Mouse (Mus musculus) embryonic facial prominence, embryonic 11.5 days (tissue): ENCODE measurements around the gene Tmem30a. TPM values are rescaled to one million over a fixed set of nuclear protein-coding genes. Genes with fewer than 3 reads are reported as not detected.

ENCODE experiments used
- ATAC-seq: fragments of 200-750 bp; cut with Nextera tagmentation; replicated peaks from 2 replicates; pipeline ENCODE4 v1.8.0; 2017; ENCODE audit warnings: low read depth; ENCODE audit not compliant: insufficient number of reproducible peaks, low FRiP score, low TSS enrichment
- DNase-seq: peaks from one replicate; pipeline ENCODE4 v3.0.0-alpha.2; 2015; ENCODE audit warnings: low spot score
- H3K27ac ChIP-seq: fragments of 300-500 bp; sonication (generic); replicated peaks from 2 replicates; pipeline ENCODE4 v1.5.1; 2014; ENCODE audit warnings: mild to moderate bottlenecking, low read depth, low read length, control low read depth
- H3K27me3 ChIP-seq: fragments of 300-500 bp; sonication (generic); 2 replicates; pipeline ENCODE4 v1.6.1; 2014; ENCODE audit warnings: mild to moderate bottlenecking, low read length, moderate library complexity, mixed read lengths; ENCODE audit not compliant: control insufficient read depth, insufficient read depth
- H3K36me3 ChIP-seq: fragments of 300-500 bp; sonication (generic); replicated peaks from 2 replicates; pipeline ENCODE4 v1.6.1; 2014; ENCODE audit warnings: low read depth, mild to moderate bottlenecking, low read length, moderate library complexity, mixed read lengths; ENCODE audit not compliant: control insufficient read depth, insufficient read depth
- H3K4me1 ChIP-seq: fragments of 300-500 bp; sonication (generic); 2 replicates; pipeline ENCODE4 v1.6.1; 2014; ENCODE audit warnings: low read length, mixed read lengths; ENCODE audit not compliant: control insufficient read depth, insufficient read depth
- H3K4me2 ChIP-seq: fragments of 300-500 bp; sonication (generic); 2 replicates; pipeline ENCODE4 v1.6.1; 2014; ENCODE audit warnings: low read depth, mild to moderate bottlenecking, control low read depth, low read length, moderate library complexity
- H3K4me3 ChIP-seq: fragments of 300-500 bp; sonication (generic); 2 replicates; pipeline ENCODE4 v1.5.1; 2014; ENCODE audit warnings: low read depth, low read length, control low read depth
- H3K9ac ChIP-seq: fragments of 300-500 bp; sonication (generic); replicated peaks from 2 replicates; pipeline ENCODE4 v1.6.1; 2014; ENCODE audit warnings: mild to moderate bottlenecking, control low read depth, low read length
- H3K9me3 ChIP-seq: fragments of 300-500 bp; sonication (generic); replicated peaks from 2 replicates; pipeline ENCODE4 v1.6.1; 2016; ENCODE audit warnings: mild to moderate bottlenecking, low read length, inconsistent platforms, mixed read lengths; ENCODE audit not compliant: control insufficient read depth
- WGBS: fragments of 180-500 bp; shearing (Covaris S2); extraction: QIAGEN DNeasy Blood & Tissue Kit; methylation state at CpG from one replicate; pipeline ENCODE4 v1.1.7; 2014; 5-methylcytosine and 5-hydroxymethylcytosine counted together
- polyA plus RNA-seq: library from polyadenylated mRNA; unstranded; fragments of >200 nt; fragmentation: Nextera tagmentation; extraction: Ambion mirVana; gene quantifications from 2 replicates; pipeline ENCODE4 v1.2.1, GENCODE M21; 2014

The Tmem30a gene
- polyA plus RNA-seq, 1 experiment from 2014 or later, result 73.6 TPM

DNA sequence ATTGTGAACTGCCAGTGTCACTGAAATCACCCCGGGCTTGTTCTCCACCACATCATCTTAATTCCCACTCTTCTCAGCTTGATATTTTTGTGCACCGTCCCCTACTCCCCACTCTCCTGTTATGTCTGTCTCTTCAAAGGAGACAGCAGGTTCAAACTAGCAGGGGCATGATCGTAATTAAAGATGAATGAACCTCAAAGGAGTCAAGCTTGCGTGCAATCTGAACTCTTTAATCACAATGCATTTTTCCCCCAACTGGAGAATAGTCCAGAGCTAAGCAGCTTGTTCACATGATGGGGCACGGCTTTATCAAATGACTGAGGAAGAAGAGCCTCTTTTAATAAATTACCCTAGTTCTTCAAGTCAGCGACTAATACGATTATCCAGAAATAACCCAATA lies 32.2 kb upstream of the Tmem30a start:
- Histone ChIP-seq H3K9ac (no peak overlapping the region), H3K27me3 (no peaks in the 10 kb centered on the region), H3K4me2 (no peak overlapping the region), H3K27ac (no peak overlapping the region), H3K4me3 (no peak overlapping the region), H3K4me1 (no peaks in the 10 kb centered on the region), H3K9me3 (no peaks in the 10 kb centered on the region), H3K36me3 (no peaks in the 10 kb centered on the region)
- 71% methylated on average over 7 of the region's 7 CpGs for WGBS
- no peak for ATAC-seq
- DNase-seq, result no peak

DNA sequence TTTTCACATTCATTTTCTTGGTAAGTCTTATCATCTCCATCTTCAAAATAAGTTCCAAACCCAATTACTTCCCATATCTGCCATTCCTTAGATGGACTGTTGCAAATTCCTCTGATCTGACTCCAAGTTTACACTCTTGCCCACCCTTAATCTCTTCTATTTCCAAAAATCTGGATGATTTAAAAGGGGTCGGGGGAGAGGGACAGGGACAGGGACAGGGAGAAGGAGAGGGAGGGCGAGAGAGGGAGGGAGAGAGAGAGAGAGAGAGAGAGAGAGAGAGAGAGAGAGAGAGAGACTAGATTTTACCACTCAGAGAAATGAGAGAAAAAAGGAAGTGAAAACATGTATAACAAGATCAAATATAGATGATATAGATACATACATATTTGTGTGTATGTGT lies 30.5 kb upstream of the Tmem30a start:
- ATAC-seq, result no peak

DNA sequence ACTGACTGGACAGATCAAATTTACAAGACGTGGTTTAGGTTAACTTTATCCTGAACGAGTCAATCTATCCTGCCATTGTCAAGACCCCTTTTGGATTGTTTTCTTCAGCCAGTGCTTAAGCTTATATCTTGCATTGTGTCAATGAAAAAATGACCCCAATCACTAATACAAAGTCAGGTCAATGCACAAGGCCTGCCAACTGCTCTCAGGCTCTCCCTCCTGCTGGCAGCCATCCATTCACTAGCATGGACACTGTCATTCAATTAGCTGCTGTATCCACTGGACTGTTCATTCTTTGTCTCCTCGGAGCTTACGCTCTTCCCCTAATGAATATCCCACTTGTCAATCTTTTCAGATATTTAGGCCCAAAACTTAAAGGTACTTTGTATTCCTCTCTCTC lies 30.1 kb upstream of the Tmem30a start:
- no peaks in the 10 kb centered on the region for H3K36me3 ChIP-seq
- DNase-seq, result no peak
- H3K9ac ChIP-seq, result no peak overlapping the region
- H3K4me2 ChIP-seq, result no peak overlapping the region
- 53% methylated on average over 4 of the region's 4 CpGs for WGBS
- no peaks in the 10 kb centered on the region for H3K27me3 ChIP-seq
- no peaks in the 10 kb centered on the region for H3K4me1 ChIP-seq
- no peak; the same call in 1 of the 2 replicates for ATAC-seq
- no peak overlapping the region for H3K4me3 ChIP-seq
- H3K9me3 ChIP-seq, result no peaks in the 10 kb centered on the region
- no peak overlapping the region for H3K27ac ChIP-seq

More for the DNA sequence above, 30.5 kb upstream of the Tmem30a start:
- Histone ChIP-seq H3K4me1 (no peaks in the 10 kb centered on the region), H3K4me3 (no peak overlapping the region), H3K27me3 (no peaks in the 10 kb centered on the region), H3K9me3 (no peaks in the 10 kb centered on the region), H3K9ac (no peak overlapping the region), H3K36me3 (no peaks in the 10 kb centered on the region), H3K4me2 (no peak overlapping the region), H3K27ac (no peak overlapping the region)
- WGBS, result 60% methylated on average over 2 of the region's 2 CpGs
- DNase-seq, result no peak

DNA sequence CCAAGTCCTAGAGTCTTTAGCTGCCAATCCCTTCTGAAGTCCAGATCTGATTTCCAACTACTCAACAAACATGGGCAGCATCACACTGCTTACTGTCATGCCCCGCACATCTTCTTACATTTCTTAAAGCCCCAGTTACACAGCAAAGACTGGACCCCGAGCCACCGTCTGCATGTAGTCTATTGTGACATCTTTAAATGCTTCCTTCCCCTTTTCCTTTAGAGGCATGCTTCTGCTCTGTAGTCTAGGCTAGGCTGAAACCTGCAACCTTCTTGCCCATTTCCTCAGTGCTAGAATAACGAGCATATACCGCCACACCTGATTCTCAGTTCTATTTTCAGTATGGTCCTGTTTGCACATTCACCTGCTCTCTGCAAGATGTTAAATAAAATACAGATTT lies 23.2 kb upstream of the Tmem30a start:
- Histone ChIP-seq H3K4me1 (no peaks in the 10 kb centered on the region), H3K4me2 (no peak overlapping the region), H3K9me3 (no peaks in the 10 kb centered on the region), H3K27ac (no peak overlapping the region), H3K9ac (no peak overlapping the region), H3K36me3 (no peaks in the 10 kb centered on the region), H3K27me3 (no peaks in the 10 kb centered on the region), H3K4me3 (no peak overlapping the region)
- ATAC-seq (no peak), DNase-seq (no peak)
- 88% methylated on average over 5 of the region's 5 CpGs for WGBS

DNA sequence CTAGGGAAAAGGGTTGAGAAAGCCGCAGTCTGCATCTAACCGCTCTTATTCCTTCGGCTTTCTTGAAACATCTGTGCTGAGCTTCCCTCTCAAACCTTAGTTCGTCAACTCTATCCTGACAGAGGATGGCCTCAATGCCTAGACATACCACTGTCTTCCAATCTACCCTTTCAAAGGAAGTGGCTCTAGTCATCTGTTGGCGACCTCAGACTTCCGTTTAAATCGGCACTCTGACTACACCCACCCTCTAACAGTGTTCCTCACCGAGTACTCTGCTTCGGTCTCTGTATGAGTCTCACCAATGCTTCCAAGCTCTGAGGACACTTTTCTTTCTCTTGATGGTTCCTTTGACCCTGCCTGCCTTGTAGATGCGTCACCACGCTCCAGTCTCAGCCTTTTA lies 22.7 kb upstream of the Tmem30a start:
- H3K27ac ChIP-seq, result no peak overlapping the region
- H3K4me2 ChIP-seq, result no peak overlapping the region
- H3K36me3 ChIP-seq, result no peaks in the 10 kb centered on the region
- no peak overlapping the region for H3K9ac ChIP-seq
- ATAC-seq, result no peak
- H3K4me3 ChIP-seq, result no peak overlapping the region
- DNase-seq, result no peak
- WGBS, result 92% methylated on average over 11 of the region's 11 CpGs
- H3K27me3 ChIP-seq, result no peaks in the 10 kb centered on the region
- H3K4me1 ChIP-seq, result no peaks in the 10 kb centered on the region
- no peaks in the 10 kb centered on the region for H3K9me3 ChIP-seq

DNA sequence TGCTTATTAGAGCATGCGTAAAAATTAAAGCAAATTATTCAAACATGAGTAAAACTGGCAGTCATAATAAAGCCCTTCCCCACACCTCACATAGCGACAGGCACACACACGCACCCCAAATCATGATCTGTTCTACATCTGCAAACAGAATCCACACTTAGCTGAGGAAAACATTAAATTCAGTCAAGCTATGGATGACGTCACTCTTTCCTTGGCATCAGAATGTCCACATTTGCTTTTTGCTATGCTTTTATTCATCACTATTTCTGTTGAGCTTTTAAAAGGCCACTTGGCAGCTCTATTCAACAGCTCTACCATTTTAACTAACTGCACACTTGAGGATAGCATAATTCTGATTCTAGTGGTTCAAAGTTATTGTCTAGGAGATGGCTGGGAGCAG lies 21.3 kb upstream of the Tmem30a start:
- Histone ChIP-seq H3K36me3 (no peaks in the 10 kb centered on the region), H3K4me3 (no peak overlapping the region), H3K4me1 (no peaks in the 10 kb centered on the region), H3K9me3 (no peaks in the 10 kb centered on the region), H3K9ac (no peak overlapping the region), H3K4me2 (no peak overlapping the region), H3K27ac (no peak overlapping the region), H3K27me3 (no peaks in the 10 kb centered on the region)
- 92% methylated on average over 4 of the region's 4 CpGs for WGBS
- ATAC-seq, result no peak
- no peak for DNase-seq

DNA sequence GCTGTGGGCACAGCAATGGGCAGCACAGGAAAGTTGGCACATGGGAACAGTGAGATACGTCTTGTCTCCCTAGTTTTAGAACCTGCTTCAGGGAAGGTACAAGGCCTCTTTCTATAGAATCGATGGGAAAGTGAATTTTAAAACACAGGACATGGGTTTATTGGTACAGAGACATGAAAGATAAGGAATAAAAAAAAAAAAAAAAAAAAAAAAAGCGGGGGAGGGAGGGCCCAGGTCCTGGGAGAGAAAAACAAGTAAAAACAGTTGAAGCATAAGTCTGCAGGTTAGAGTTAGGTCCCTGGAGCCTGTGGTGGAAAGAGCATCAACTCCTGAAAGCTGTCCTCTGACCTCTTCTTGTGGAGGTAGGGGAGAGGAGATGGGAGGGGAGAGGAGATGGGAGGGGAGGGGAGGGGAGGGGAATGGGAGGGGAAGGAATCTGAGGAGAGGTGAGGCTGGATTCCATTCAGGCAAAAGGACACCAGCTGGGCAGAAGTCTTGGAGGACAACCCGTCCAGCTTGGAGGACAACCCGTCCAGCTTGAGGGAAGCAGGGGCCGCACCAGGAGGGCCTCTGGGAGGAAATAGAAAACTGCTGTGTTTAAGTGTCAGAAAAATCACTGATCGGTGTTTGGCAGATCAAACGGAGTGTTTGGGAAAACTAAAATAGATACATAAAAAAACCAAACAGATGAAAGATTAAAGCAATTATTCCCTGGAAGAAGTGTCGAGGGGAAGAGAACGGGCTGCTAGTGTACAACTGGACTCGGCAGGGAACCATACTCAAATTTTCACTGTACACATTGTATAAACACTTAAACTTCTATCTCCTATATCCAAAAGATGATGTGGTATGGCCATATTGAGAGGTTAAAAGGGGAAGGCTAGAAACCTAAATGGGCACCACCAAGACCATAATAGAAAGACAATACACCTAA lies 17.9 kb upstream of the Tmem30a start:
- Histone ChIP-seq H3K4me1 (no peaks in the 10 kb centered on the region), H3K4me3 (no peak overlapping the region), H3K36me3 (no peaks in the 10 kb centered on the region), H3K9me3 (no peaks in the 10 kb centered on the region), H3K4me2 (no peak overlapping the region), H3K9ac (no peak overlapping the region), H3K27me3 (no peaks in the 10 kb centered on the region), H3K27ac (no peak overlapping the region)
- no peak for DNase-seq
- ATAC-seq, result no peak
- 67% methylated on average over 10 of the region's 11 CpGs for WGBS

DNA sequence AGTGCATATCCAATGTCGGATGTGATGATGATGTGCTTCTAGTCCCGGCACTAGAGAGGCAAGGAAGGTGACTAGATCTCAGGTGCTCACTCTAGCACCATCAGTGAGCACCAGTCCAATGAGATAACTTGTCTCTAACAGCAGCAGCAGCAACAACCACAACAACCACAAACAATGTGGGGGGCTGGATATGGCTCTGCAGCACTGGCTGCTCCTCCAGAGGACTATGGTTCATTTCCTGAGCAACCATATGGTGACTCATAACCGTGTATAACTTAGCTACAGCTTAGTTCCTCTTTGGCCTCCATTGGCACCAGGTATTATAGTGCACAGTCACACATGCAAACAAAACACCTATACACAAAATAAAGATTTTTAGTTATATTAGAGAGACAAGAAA lies 17.2 kb upstream of the Tmem30a start:
- H3K9me3 ChIP-seq, result no peaks in the 10 kb centered on the region
- H3K27me3 ChIP-seq, result no peaks in the 10 kb centered on the region
- 78% methylated on average over 3 of the region's 3 CpGs for WGBS
- H3K4me3 ChIP-seq, result no peak overlapping the region
- H3K4me2 ChIP-seq, result no peak overlapping the region
- no peak overlapping the region for H3K27ac ChIP-seq
- ATAC-seq (no peak), DNase-seq (no peak)
- no peaks in the 10 kb centered on the region for H3K36me3 ChIP-seq
- H3K4me1 ChIP-seq, result no peaks in the 10 kb centered on the region
- H3K9ac ChIP-seq, result no peak overlapping the region
